Mouse (Mus musculus): ENCODE measurements around the gene Saxo1. TPM values are rescaled to one million over a fixed set of nuclear protein-coding genes. Genes with fewer than 3 reads are reported as not detected.

The Saxo1 gene
- total RNA-seq (2015) (not detected in 2 replicates), total RNA-seq (2017) (not detected in 2 replicates)

DNA sequence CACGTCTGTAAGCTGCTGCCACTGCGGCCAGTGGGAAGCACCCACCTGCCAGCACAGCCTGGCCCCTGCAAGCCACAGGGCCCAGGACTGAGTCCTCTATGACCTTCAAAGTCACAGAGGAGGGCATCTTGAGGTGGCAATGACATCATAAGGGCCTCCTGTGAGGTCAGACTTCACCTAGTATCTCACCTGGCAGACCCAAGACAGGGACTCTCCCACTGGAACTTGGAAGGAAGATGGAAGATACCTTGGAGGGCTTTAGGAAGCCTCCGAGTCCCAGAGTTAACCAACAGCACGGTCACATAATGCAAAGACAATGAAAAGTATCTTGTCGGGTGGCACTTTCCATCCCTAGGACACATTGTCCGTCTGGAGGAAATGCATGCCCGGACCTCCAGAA lies at the start of gene Saxo1:
Saxo1 (minus strand) TSS at position 101 of the 400 bp plus-strand sequence.
- no peak for ATAC-seq (replicated peaks; ENCODE audit: poor library complexity)

DNA sequence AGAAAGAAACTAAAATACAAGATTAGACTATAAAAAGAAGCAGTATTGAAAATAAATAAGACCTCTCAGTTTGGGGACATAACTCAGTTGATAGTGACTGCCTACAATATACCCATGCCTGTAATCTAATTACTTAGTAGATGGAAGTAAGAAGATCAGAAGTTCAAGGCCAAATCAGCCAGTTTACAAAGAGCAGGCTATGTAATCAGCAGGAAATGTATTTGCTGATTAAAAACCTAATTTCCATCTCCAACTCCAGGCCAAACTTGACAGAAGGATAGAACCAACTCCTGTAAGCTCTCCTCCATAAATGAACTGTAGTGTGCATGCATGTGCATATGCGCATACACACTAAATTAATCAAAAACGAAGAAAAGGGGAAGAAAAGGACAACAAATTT lies 33.2 kb upstream of the Saxo1 start:
- ATAC-seq (replicated peaks; ENCODE audit: poor library complexity), result no peak

- peak; percentile 79 for ATAC-seq (replicated peaks; ENCODE audit: poor library complexity)
Observed at GRCm38 (mm10) chr4:86588236-86588635, 30.1 kb upstream of the Saxo1 start.

GRCm38 (mm10) chr4:86580591-86580990 lies 22.5 kb upstream of the Saxo1 start:
- no peak for ATAC-seq (replicated peaks; ENCODE audit: poor library complexity)

DNA sequence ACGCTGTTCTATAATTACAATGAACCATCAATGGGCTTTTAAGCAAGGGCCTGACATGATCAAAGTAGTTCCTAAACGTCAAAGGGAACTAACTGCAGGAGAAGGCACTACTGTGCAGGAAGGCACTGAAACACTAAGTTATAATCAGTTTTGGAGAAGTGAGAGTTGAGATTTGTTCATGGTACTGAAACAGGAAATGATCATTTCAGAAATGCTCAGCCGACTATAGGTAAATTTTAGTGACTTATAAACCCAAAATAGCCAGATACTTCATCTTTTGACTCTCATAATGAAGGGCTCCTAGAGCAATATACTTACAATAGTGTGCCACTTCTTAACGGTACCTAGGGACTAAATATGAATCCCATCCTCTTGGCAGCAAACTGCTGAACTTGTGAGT lies 21.9 kb upstream of the Saxo1 start:
- peak; percentile 32 for ATAC-seq (replicated peaks; ENCODE audit: poor library complexity)

- no peak for ATAC-seq (replicated peaks; ENCODE audit: poor library complexity)
Observed at GRCm38 (mm10) chr4:86576630-86577225, 18.6 kb upstream of the Saxo1 start.

DNA sequence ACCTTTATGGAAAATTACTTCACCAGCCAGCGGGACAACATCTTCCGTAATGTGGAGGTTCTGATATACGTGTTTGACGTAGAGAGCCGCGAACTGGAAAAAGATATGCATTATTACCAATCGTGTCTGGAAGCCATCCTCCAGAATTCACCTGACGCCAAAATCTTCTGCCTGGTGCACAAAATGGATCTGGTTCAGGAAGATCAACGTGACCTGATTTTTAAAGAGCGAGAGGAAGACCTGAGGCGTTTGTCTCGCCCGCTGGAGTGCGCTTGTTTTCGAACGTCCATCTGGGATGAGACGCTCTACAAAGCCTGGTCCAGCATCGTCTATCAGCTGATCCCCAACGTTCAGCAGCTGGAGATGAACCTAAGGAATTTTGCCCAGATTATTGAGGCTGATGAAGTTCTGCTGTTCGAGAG lies 18.0 kb upstream of the Saxo1 start:
- ATAC-seq (replicated peaks; ENCODE audit: poor library complexity), result peak; percentile 5; the same call in 1 of the 2 replicates

- ATAC-seq (replicated peaks; ENCODE audit: poor library complexity), result peak; percentile 88
Observed at GRCm38 (mm10) chr4:86575283-86575983, 17.3 kb upstream of the Saxo1 start, which contains the start of gene Rraga. Rraga (plus strand) TSS chr4:86575668.

- ATAC-seq (replicated peaks; ENCODE audit: poor library complexity), result peak; percentile 17
Observed at GRCm38 (mm10) chr4:86574939-86575282, 16.8 kb upstream of the Saxo1 start.

GRCm38 (mm10) chr4:86561061-86561460 lies 2.9 kb upstream of the Saxo1 start:
- ATAC-seq (replicated peaks; ENCODE audit: poor library complexity), result no peak

DNA sequence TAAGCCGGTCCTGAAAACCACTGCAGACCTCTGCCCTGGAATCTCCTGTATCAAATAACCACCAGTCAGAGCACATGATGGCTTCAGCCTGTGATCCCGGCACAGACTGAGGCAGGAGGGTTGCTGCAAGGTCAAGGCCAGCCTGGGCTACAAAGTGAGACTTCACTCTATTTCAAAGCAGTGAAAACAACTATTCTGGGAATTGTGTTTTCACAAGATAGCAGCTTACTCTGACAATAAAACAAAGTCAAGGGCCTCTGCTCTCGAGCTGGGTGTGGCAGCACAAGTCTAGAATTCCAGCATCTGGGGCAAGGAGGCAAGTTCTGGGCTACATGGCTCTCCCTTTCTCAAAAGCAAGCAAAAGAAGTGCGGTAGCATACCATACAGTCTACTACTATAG lies 878 bp upstream of the Saxo1 start:
- ATAC-seq (replicated peaks; ENCODE audit: poor library complexity), result no peak

DNA sequence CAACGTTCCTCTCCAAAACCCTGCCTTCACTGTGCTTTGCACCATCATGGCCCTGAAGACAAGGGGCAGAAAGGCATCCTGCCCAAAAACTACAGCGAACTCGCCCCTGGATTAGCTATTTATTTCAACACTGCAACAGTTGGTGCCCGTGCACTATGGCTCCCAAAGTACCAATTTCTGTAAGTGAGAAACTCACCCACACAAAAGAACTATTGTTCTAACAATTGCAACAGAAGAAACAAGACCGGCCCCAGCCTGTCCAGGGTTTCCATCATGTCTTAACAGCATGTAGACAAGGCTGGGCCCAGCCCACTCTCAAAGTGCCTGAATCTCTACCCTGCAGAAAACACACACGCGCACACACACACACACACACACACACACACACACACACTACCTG lies 757 bp downstream of the Saxo1 start:
- no peak for ATAC-seq (replicated peaks; ENCODE audit: poor library complexity)

- ATAC-seq (replicated peaks; ENCODE audit: poor library complexity), result peak; percentile 82
Observed at GRCm38 (mm10) chr4:86555035-86555707, 3.0 kb downstream of the Saxo1 start.

DNA sequence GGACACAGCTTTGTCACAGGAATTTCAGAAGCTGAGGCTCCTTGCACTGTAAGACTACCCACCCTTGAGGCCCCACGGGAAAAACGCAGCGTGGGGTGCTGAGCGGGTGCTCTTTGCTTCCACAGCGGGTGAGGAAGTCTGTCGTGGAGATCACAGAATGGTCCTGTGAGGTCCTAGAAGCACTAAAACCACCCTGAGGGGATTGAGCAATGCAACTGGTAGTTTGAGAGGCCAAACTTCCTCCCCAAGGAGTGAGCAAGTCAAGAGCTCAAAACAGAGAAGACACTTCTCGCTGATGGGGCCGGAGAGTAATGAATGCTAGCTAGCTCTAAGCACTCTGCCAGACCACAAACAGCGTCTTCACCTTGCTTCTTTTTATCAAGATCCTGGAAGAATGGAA lies 9.8 kb downstream of the Saxo1 start:
- ATAC-seq (replicated peaks; ENCODE audit: poor library complexity), result peak; percentile 96

DNA sequence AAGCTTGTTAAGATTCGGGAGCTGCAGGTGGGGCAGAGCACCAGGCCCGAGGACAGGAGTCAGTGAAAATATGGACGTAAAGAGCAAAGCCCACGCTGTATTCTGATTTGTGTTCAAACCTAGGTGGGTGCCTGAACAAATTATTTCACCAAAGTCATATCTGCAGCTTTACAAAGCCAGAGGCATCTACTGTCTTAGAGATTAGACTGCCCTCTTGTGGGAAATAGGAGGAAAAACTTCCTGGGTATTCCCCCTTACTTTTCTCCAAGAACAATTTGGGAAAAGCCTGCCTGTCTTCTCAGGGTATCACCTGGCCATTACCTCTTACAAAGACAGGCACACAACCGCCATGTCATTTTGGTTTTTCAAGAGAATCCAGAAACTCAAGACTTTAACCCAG lies 12.5 kb downstream of the Saxo1 start:
- ATAC-seq (replicated peaks; ENCODE audit: poor library complexity), result no peak

GRCm38 (mm10) chr4:86543999-86544398 lies 14.1 kb downstream of the Saxo1 start:
- ATAC-seq (replicated peaks; ENCODE audit: poor library complexity), result no peak

DNA sequence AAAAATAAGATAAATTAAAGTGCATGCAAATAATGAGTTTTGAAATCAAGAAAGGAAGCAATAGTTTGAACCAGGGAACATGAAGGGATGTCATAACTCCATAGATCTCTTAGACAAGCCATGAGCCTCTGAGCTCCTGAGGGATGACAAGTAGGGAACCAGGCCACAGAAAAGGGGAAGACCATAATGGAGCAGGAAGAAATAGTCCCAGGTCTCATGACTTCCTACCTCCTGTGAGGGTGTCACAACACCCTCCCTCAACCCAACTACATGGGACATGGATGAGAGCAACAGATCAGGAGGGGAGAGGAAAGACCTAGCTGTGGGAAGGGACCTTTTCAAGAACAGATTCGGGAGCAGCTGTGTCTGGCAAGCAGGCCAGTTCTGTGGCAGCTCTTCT lies 16.6 kb downstream of the Saxo1 start:
- peak; percentile 64 for ATAC-seq (replicated peaks; ENCODE audit: poor library complexity)

GRCm38 (mm10) chr4:86538936-86539335 lies 19.2 kb downstream of the Saxo1 start:
- no peak for ATAC-seq (replicated peaks; ENCODE audit: poor library complexity)

- ATAC-seq (replicated peaks; ENCODE audit: poor library complexity), result peak; percentile 68
Observed at GRCm38 (mm10) chr4:86537972-86538371, 20.2 kb downstream of the Saxo1 start.

GRCm38 (mm10) chr4:86534091-86534481 lies 24.0 kb downstream of the Saxo1 start:
- no peak for ATAC-seq (replicated peaks; ENCODE audit: poor library complexity)

DNA sequence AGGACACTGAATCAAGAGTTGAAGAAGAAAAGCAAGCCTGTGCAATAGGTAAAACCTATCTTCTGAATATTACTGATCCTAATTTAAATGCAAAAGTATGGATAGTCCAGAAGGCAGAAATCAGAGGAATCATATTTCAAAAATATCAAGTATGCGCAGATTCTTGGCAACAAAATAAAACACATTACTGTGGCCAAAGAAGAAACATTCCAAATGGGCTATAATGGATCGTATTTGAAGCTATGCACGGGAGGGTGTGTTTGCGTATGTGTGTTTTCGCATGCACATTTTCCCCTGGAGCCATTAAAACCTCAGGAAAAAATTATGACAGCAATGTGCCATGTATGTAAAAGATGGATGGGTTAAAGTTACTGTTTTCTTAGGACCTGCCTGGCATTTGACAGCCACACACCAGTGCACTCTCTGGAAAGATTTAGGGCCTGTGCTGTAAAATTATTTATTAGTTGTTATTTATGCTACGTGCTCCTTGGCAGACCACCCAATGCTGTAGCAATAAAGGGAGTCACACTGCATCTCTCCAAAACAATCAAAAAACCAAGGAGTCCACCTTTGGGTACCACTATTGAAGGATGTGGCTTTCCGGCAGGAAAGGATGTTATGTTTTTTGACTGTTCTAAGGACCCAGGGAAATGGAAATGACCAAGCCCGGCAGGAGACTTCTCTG lies 24.6 kb downstream of the Saxo1 start:
- ATAC-seq (replicated peaks; ENCODE audit: poor library complexity), result no peak

DNA sequence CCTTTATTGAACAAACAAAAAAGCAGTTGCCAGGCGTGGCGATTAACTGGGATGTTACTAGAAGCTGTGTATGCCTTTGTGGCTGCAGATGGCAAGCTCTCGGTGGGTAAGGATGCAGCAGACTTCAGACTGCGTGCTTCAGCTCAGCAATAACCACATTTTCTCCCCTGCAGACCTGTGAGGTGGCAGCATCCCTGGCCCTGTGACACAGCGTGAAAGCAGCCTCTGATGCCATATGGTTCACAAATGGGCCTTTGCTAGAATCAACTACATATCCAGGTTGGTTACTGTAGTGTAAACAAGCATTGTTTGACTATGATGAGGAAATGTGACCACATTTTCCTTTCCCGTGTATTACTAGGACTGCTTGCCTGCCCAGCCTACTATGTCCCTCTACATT lies 29.0 kb downstream of the Saxo1 start:
- ATAC-seq (replicated peaks; ENCODE audit: poor library complexity), result no peak
